Mouse (Mus musculus) effector memory CD4-positive, alpha-beta T cell, adult 7 months (primary cell): ENCODE measurements around the gene Vdac2. TPM values are rescaled to one million over a fixed set of nuclear protein-coding genes. Genes with fewer than 3 reads are reported as not detected.

Experiments
- polyA plus RNA-seq: library from polyadenylated mRNA; unstranded; fragments of 100-300 nt; shearing (Covaris generic); gene quantifications from one replicate; pipeline ENCODE4 v1.2.1, GENCODE M21; 2017

Vdac2 gene
- polyA plus RNA-seq = 108 TPM

DNA sequence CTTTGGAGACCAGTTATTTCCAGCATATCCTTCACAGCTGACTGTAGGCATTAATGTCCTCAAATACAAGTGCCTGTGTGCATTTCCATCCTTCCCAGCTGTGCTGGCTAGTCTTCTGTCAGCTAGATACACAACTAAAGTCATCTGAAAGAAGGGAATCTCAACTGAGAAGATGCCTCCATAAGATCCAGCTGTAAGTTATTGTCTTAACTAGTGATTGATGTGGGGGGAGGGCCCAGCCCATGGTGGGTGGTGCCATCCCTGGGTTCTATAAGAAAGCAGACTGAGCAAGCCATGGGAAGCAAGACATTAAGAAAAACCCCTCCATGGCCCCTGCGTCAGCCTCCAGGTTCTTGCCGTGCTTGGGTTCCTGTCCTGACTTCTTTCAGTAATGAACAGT lies at the start of gene Vdac2:
TSS of gene Vdac2 (plus strand) at position 301 of the 400 bp plus-strand sequence.

DNA sequence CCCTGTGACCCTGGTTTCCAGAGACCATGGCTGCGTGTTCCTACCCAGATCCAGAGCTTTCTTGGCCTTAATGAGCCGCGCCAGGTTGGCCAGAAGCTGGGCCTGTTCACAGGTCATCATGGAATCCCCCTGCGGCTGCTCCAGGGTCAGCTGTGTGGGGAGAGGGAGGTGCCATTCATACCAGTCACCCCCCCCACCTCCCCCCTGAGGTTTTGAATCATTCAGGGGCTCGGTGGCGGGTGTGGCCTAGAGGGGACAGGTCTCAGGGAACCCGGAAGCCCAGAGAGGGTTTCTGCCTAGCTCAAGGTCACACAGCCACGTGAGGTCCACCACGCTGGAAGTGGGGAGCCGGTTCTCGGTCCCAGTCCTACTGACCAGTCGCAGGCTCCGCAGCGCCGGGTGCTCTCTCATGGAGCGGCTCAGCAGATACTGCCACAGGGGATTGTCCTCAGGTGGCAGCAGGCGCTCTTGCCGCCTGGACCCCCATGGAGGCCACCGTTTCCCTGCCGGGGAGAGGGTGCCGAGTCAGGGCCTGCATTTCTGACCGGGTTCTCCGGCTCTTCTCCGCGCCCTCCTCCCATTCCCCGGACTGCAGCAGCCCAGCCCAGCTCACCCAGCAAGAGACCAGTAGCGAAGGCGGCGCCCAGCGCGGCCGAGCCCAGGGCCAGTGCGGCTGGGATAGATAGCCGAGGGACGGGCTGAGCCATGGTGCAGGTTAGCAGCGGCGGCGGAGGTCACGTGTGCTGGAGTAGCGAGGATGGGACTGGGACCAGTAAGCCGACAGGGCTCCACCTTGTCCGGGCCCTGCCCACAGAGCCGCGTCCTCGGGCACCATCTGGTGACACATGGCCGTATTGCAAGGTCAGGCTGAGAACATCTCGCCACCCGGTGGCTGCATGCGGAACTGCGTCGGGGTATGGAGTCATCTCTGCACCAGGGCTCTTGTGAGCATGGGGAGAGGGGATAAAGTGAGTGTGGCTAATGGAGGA lies 23.4 kb downstream of the Vdac2 start, which contains the start of gene Comtd1:
TSS of gene Comtd1 (minus strand) at position 812 of the 989 bp plus-strand sequence.

Other genes with a start within 250 kb of the Vdac2 start
- gene Dupd1, start 110.7 kb upstream of the Vdac2 start, polyA plus RNA-seq = not detected
- gene Samd8, start 74.7 kb upstream of the Vdac2 start, polyA plus RNA-seq = 29.0 TPM
- gene Dusp13, start 74.1 kb upstream of the Vdac2 start, polyA plus RNA-seq = not detected
- gene Comtd1, start 23.7 kb downstream of the Vdac2 start, polyA plus RNA-seq = 14.1 TPM
- not detected for gene Zfp503, start 164.4 kb downstream of the Vdac2 start, polyA plus RNA-seq
- not detected for gene Lrmda, start 194.5 kb downstream of the Vdac2 start, polyA plus RNA-seq